Mouse (Mus musculus) heart, adult 2 months (tissue): ENCODE measurements at regions not wholly inside any gene's neighbourhood (a gene's known extent, or its start where the extent isn't known, plus 50 kb on each side); places are given as distances from the start of the nearest gene placed in this dataset.

ENCODE experiments used
- CTCF ChIP-seq: fragments of 200-600 bp; IDR thresholded peaks from 2 replicates; pipeline ENCODE4 v1.8.1; 2022; ENCODE audit warnings: antibody characterized with exemption, mild to moderate bottlenecking, moderate library complexity
- POLR2A ChIP-seq: fragments of 200-500 bp; IDR thresholded peaks from 2 replicates; pipeline ENCODE4 v1.6.1; 2011; ENCODE audit warnings: mild to moderate bottlenecking, low read depth, low read length, control low read depth; ENCODE audit not compliant: insufficient read depth

- no peak for TF ChIP-seq POLR2A
- no peak for TF ChIP-seq CTCF
Measured at GRCm38 (mm10) chr14:36731095-36731494, 237.5 kb downstream of the Ccser2 start.
